Mouse (Mus musculus) embryonic facial prominence, embryonic 11.5 days (tissue): ENCODE data around the gene Zfp871. TPM values are rescaled to one million over a fixed set of nuclear protein-coding genes. Genes with fewer than 3 reads are reported as not detected.
"Not testable (repeated sequence)": the region's sequence is repeated elsewhere in the genome, so short reads cannot be mapped to it uniquely, and the experiment has no call there.

Experiments used
- ATAC-seq: fragments of 200-750 bp; cut with Nextera tagmentation; replicated peaks from 2 replicates; pipeline ENCODE4 v1.8.0; 2017; ENCODE audit warnings: low read depth; ENCODE audit not compliant: insufficient number of reproducible peaks, low FRiP score, low TSS enrichment
- DNase-seq: peaks from one replicate; pipeline ENCODE4 v3.0.0-alpha.2; 2015; ENCODE audit warnings: low spot score
- H3K27ac ChIP-seq: fragments of 300-500 bp; sonication (generic); replicated peaks from 2 replicates; pipeline ENCODE4 v1.5.1; 2014; ENCODE audit warnings: mild to moderate bottlenecking, low read depth, low read length, control low read depth
- H3K27me3 ChIP-seq: fragments of 300-500 bp; sonication (generic); 2 replicates; pipeline ENCODE4 v1.6.1; 2014; ENCODE audit warnings: mild to moderate bottlenecking, low read length, moderate library complexity, mixed read lengths; ENCODE audit not compliant: control insufficient read depth, insufficient read depth
- H3K36me3 ChIP-seq: fragments of 300-500 bp; sonication (generic); replicated peaks from 2 replicates; pipeline ENCODE4 v1.6.1; 2014; ENCODE audit warnings: low read depth, mild to moderate bottlenecking, low read length, moderate library complexity, mixed read lengths; ENCODE audit not compliant: control insufficient read depth, insufficient read depth
- H3K4me1 ChIP-seq: fragments of 300-500 bp; sonication (generic); 2 replicates; pipeline ENCODE4 v1.6.1; 2014; ENCODE audit warnings: low read length, mixed read lengths; ENCODE audit not compliant: control insufficient read depth, insufficient read depth
- H3K4me2 ChIP-seq: fragments of 300-500 bp; sonication (generic); 2 replicates; pipeline ENCODE4 v1.6.1; 2014; ENCODE audit warnings: low read depth, mild to moderate bottlenecking, control low read depth, low read length, moderate library complexity
- H3K4me3 ChIP-seq: fragments of 300-500 bp; sonication (generic); 2 replicates; pipeline ENCODE4 v1.5.1; 2014; ENCODE audit warnings: low read depth, low read length, control low read depth
- H3K9ac ChIP-seq: fragments of 300-500 bp; sonication (generic); replicated peaks from 2 replicates; pipeline ENCODE4 v1.6.1; 2014; ENCODE audit warnings: mild to moderate bottlenecking, control low read depth, low read length
- H3K9me3 ChIP-seq: fragments of 300-500 bp; sonication (generic); replicated peaks from 2 replicates; pipeline ENCODE4 v1.6.1; 2016; ENCODE audit warnings: mild to moderate bottlenecking, low read length, inconsistent platforms, mixed read lengths; ENCODE audit not compliant: control insufficient read depth
- WGBS: fragments of 180-500 bp; shearing (Covaris S2); extraction: QIAGEN DNeasy Blood & Tissue Kit; methylation state at CpG from one replicate; pipeline ENCODE4 v1.1.7; 2014; 5-methylcytosine and 5-hydroxymethylcytosine counted together
- polyA plus RNA-seq: library from polyadenylated mRNA; unstranded; fragments of >200 nt; fragmentation: Nextera tagmentation; extraction: Ambion mirVana; gene quantifications from 2 replicates; pipeline ENCODE4 v1.2.1, GENCODE M21; 2014

Gene Zfp871
- polyA plus RNA-seq, 1 experiment from 2014 or later: 25.6 TPM

GRCm38 (mm10) chr17:32726360-32726759 lies 61.7 kb downstream of the Zfp871 start:
- DNase-seq, H3K4me1 ChIP-seq, ATAC-seq, H3K9me3 ChIP-seq, H3K4me3 ChIP-seq, H3K4me2 ChIP-seq, H3K9ac ChIP-seq, H3K27ac ChIP-seq, H3K36me3 ChIP-seq, H3K27me3 ChIP-seq: not testable (repeated sequence)

GRCm38 (mm10) chr17:32722771-32723170 lies 65.3 kb downstream of the Zfp871 start:
- 81% methylated on average over 7 of the region's 7 CpGs for WGBS
- Histone ChIP-seq H3K4me1 (no peaks in the 10 kb centered on the region), H3K4me3 (no peak overlapping the region), H3K27me3 (no peaks in the 10 kb centered on the region), H3K36me3 (no peaks in the 10 kb centered on the region), H3K9ac (no peak overlapping the region), H3K9me3 (no peaks in the 10 kb centered on the region), H3K27ac (no peak overlapping the region), H3K4me2 (no peak overlapping the region)
- DNase-seq (no peak), ATAC-seq (no peak)

GRCm38 (mm10) chr17:32722151-32722550 lies 65.9 kb downstream of the Zfp871 start:
- WGBS: 100% methylated on average over 1 of the region's 1 CpGs
- not testable (repeated sequence) for H3K27ac ChIP-seq

More at GRCm38 (mm10) chr17:32722151-32722550, 65.9 kb downstream of the Zfp871 start:
- not testable (repeated sequence) for ATAC-seq, H3K36me3 ChIP-seq, H3K9ac ChIP-seq, H3K27me3 ChIP-seq, H3K9me3 ChIP-seq, H3K4me3 ChIP-seq, DNase-seq, H3K4me1 ChIP-seq, H3K4me2 ChIP-seq

Other genes with a start within 250 kb of the Zfp871 start
- gene Cyp4f37, start 167.0 kb downstream of the Zfp871 start, polyA plus RNA-seq: not detected in 2 replicates
- gene Cyp4f40, start 129.4 kb downstream of the Zfp871 start, polyA plus RNA-seq: not detected in 2 replicates
- 0.27 TPM in 1 of 2 replicates, not detected in the other for gene Cyp4f15, start 102.7 kb downstream of the Zfp871 start, polyA plus RNA-seq
- gene Zfp811, start 21.6 kb upstream of the Zfp871 start, polyA plus RNA-seq: 11.5 and 13.2 TPM in 2 replicates
- 17.1 and 23.5 TPM in 2 replicates for gene Zfp799, start 42.0 kb upstream of the Zfp871 start, polyA plus RNA-seq
- 11.7 and 12.3 TPM in 2 replicates for gene Zfp870, start 103.4 kb upstream of the Zfp871 start, polyA plus RNA-seq
- not detected in 2 replicates for gene Cyp4f14, start 129.1 kb upstream of the Zfp871 start, polyA plus RNA-seq
- gene Cyp4f13, start 159.1 kb upstream of the Zfp871 start, polyA plus RNA-seq: 2.7 and 3.4 TPM in 2 replicates
- 15.5 and 16.2 TPM in 2 replicates for gene Zfp472, start 177.5 kb upstream of the Zfp871 start, polyA plus RNA-seq
- 16.6 and 17.3 TPM in 2 replicates for gene Zfp952, start 204.8 kb upstream of the Zfp871 start, polyA plus RNA-seq
- 26.2 and 27.0 TPM in 2 replicates for gene Zfp763, start 245.1 kb upstream of the Zfp871 start, polyA plus RNA-seq